Mouse (Mus musculus) Patski (cell line): Measurements from ENCODE around the gene Optn. TPM values are rescaled to one million over a fixed set of nuclear protein-coding genes. Genes with fewer than 3 reads are reported as not detected.
"Not testable (repeated sequence)": the region's sequence is repeated elsewhere in the genome, so short reads cannot be mapped to it uniquely, and the experiment has no call there.

ENCODE experiments used
- ATAC-seq: fragments of 100-300 bp; one replicate; pipeline ENCODE4 v1.8.0; 2021
- CTCF ChIA-PET: fragments of 350-600 bp; sonication (Branson Sonifier 250); formaldehyde crosslinking; loops from one replicate; lab custom pipeline; 2022; ENCODE audit warnings: inconsistent platforms; lab: Charles Lee
- POLR2A ChIA-PET: fragments of 350-600 bp; sonication (Branson Sonifier 250); formaldehyde crosslinking; loops from one replicate; lab custom pipeline; 2022; ENCODE audit warnings: antibody characterized with exemption, inconsistent platforms; lab: Charles Lee
- DNase-seq: peaks from one replicate; pipeline ENCODE4 v3.0.0-alpha.2; 2011; ENCODE audit warnings: low read depth, low spot score
- H3K27me3 ChIP-seq: fragments of 371-371 bp; one replicate; pipeline ENCODE4 v1.5.1; 2021
- CTCF ChIP-seq: fragments of 100-300 bp; IDR thresholded peaks from one replicate; pipeline ENCODE4 v1.5.1; 2021
- in situ Hi-C: fragments of 300-500 bp; cut with MboI; formaldehyde crosslinking; loops from 3 replicates; pipeline ENCODE4 v1.11.1; 2018; ENCODE audit warnings: low pct_unique_long_range_greater_than_20kb, mixed read lengths
- polyA plus RNA-seq: library from polyadenylated mRNA; unstranded; gene quantifications from one replicate; pipeline ENCODE4 v1.2.3, GENCODE M21; 2021

Optn gene
- polyA plus RNA-seq = 36.8 TPM

DNA sequence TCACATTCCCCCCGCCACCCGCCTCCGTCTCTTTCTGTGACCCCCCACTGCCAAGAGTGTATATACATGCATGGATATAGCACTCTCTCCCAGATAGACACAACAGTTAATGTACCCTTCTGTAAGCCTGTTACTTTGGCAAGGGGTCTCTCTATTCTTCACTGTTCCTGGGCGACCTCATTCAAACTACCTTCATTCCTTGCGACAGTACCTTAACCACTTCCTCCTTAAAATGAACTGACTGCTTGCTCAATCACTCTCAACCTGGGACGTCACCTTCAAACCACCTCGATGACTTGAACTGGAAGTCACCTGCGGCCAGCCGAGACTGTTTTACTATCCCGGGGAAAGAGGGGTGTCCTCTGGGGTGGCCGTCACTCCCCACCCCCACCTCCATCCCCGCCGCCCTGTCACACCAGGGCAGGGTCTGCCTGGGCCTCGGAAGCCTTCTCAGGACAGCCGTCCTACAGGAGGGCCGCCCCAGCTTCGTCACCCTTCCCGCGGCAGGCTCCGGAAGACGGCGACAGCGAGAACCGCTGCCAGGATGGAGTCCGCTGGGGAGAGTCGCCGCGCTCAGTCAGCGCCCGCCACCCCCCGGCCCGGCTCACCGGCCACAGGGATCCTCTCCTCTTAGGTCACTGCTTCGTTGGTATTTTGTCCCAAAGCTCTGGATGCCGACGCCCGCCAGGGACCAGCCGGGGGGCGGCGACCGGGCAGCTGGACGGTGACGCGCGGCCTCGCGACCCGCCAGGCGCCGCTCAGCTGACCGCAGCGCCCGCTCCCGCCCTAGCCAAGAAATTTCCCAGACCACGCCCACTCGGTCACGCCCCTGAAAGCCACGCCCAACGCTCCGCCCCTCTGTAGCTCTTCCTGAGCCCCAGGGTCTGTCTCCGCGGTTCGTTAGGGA, at the start of gene Optn:
Optn (minus strand) TSS at position 753 of the 907 bp plus-strand sequence.
- peak; percentile 89 for ATAC-seq
- CTCF ChIA-PET = interaction anchor here (1.7 to 2.3 kb wide), 3 partner anchors 16 to 26 kb away, joined by 4 to 7 read pairs (median 5); no protein-coding TSS in a partner anchor
- no peaks in the 10 kb centered on the region for H3K27me3 ChIP-seq
- no peak for TF ChIP-seq CTCF
- in situ Hi-C loops = no loop called here
- peak; percentile 39 for DNase-seq
- POLR2A ChIA-PET = interaction anchor here (1.1 to 1.7 kb wide), 2 partner anchors 11 to 21 kb away, joined by 3 read pairs; no protein-coding TSS in a partner anchor

DNA sequence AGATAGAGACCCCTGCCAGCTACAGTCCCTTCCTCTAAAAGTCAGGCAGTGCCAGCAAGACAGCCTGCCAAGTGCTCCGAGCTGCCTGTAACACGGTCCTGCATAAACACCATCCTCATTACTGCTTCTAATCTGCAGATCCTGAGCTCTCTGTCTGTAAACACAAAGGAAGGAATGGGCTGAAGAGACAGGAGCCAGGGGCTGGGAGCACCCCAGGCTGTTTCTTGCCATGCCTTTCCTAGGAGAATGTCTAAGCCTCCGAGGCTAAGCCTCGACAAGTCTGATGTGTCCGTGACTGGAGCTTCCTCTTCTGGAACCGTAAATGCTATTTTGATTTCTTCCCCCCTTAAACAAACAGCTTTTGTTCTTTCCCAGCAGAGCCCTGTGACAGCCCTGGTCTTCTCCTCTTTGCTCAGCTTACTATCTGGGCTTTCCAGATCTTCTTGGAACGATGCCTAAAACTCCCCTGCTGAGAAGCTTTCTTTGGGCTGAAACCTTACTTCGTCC, 49.0 kb upstream of the Optn start:
- in situ Hi-C loops = no loop called here
- ChIA-PET CTCF (no interaction called here), POLR2A (interaction anchor here (0.5 kb wide), 1 partner anchor 20 kb away, joined by 3 read pairs; no protein-coding TSS in a partner anchor)
- DNase-seq (peak; percentile 46), ATAC-seq (peak; percentile 42)
- TF ChIP-seq CTCF = no peak
- H3K27me3 ChIP-seq = no peaks in the 10 kb centered on the region

DNA sequence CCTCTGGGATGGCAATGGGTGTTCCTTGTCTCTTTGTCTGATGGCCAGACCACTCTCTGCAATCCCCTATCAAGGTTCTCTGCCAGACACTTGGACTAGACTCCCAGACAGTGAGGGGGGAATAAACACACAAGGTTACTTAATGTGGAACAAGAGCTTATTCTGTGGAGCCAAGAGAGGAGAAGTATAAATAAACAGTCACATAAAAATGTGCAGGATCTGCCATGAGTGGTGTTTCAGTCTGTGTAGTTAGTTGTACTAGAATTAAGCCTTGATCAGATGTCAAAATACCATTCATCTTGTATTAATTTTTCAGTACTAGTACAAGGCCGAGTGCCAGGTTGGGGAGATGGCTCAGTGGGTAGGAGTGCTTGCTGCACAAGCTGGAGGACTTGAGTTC, 39.0 kb upstream of the Optn start:
- no peak for DNase-seq
- CTCF ChIA-PET = interaction anchor here (1.3 kb wide), 1 partner anchor 13 kb away, joined by 4 read pairs; no protein-coding TSS in a partner anchor
- POLR2A ChIA-PET = no interaction called here
- no peaks in the 10 kb centered on the region for H3K27me3 ChIP-seq
- TF ChIP-seq CTCF = no peak
- in situ Hi-C loops = no loop called here
- ATAC-seq = no peak

DNA sequence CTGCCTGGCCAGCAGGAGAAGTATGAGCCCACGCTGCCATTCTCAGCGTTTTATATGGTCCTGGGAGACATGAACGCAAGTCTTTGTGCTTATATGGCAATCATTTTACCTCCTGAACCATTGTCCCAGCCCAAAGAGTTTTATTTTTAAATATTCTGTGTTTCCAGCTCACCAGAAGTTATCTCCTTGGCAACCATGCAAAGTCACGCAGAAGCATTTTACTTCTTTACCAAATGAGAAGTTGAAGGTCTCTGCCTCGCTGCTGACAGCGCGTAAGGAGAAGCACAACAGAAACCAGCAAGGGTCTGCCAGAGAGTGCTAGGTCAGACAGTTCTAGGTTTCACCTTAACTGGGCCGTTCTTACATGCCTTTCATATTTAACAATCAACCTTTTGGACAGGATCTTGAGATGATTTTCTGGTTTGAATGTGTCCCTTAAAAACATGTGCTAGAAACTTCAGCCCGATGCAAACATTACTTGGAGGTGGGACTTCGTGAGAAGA, 37.9 kb upstream of the Optn start:
- ChIA-PET CTCF (interaction anchor here (1.3 kb wide), 1 partner anchor 11 kb away, joined by 4 read pairs; no protein-coding TSS in a partner anchor), POLR2A (no interaction called here)
- ATAC-seq (no peak), DNase-seq (no peak)
- no peak for TF ChIP-seq CTCF
- in situ Hi-C loops = no loop called here
- H3K27me3 ChIP-seq = no peaks in the 10 kb centered on the region

DNA sequence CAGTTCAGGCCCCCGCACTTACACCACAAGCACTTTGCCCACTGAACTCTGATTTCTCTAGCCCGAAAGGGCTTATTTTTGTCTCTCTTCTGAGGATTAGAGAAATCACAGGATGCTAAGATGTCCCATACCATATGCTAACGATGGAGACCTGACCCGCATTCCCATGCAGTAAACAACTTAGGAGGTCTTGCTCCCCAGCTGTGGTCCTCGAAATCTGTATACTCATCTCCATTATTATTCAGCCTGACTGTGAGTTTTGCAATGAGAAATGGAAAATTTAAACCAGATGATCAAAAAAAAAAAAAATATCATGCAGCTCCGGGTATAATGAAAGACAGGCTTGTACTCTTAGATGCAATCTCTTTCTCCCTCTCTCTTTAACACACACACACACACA, 35.3 kb upstream of the Optn start:
- in situ Hi-C loops = loop anchor here (10.0 kb wide), 2 partner anchors 186 to 706 kb away; no protein-coding TSS in a partner anchor
- ChIA-PET CTCF (interaction anchor here (1.5 kb wide), 1 partner anchor 9 kb away, joined by 5 read pairs; no protein-coding TSS in a partner anchor), POLR2A (no interaction called here)
- no peak for TF ChIP-seq CTCF
- no peak for ATAC-seq
- no peak for DNase-seq
- H3K27me3 ChIP-seq = no peaks in the 10 kb centered on the region

DNA sequence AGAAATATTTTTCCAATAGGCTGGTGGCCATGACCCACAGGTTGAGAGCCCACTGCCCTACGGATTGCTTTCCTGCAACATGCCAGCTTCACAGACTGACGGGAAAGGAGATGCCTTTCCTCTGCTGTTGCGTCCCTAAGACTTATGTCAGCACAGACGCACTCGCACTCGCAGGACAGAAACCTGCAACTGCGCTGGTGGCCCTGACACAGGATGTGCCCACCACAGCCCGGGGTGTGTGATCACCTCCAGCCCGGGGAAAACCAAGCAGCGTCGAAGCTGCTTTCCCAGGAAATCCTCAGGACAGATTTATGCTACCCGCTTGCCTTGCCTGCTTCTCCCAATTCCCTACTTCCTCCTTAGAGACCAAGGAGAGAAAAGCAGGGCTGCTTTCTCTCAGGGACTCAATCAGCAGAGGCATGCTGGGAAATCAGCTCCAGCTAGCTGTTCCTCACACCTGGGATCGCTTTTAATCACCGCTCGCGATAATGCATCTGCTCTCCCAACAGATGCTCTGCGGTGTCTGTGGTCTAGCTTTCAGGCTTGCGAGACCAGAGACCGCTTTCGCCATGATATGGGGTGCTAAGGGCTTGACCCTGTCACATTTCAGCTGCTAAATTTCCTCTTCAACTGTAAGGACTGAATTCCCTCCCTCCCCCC, 34.1 kb upstream of the Optn start:
- no peak for TF ChIP-seq CTCF
- no peak for ATAC-seq
- POLR2A ChIA-PET = interaction anchor here (0.6 kb wide), 1 partner anchor 110 kb away, joined by 3 read pairs; no protein-coding TSS in a partner anchor
- DNase-seq = no peak
- H3K27me3 ChIP-seq = no peaks in the 10 kb centered on the region
- CTCF ChIA-PET = interaction anchor here (1.5 kb wide), 1 partner anchor 11 kb away, joined by 5 read pairs; no protein-coding TSS in a partner anchor
- in situ Hi-C loops = loop anchor here (10.0 kb wide), 2 partner anchors 187 to 707 kb away; no protein-coding TSS in a partner anchor

DNA sequence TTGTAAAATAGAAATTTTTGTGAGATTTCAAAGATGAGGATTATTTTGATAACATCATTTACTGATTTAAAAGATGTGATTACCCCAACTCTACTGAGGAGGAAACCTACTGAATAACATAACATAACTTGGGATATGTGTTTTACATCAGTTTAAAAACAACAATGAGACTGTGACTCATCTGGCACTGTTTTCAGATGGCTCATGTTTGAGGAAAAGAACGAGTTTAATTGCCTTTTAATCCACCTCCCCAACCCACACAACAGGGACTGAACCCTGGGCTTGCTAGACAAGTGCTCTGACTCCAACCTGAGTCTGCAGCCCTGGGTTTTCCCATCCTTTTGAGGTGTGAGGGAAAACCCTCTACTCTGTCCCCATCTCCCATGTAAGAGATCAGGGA, 31.5 kb upstream of the Optn start:
- no peak for TF ChIP-seq CTCF
- POLR2A ChIA-PET = interaction anchor here (0.5 kb wide), 1 partner anchor 13 kb away, joined by 3 read pairs; no protein-coding TSS in a partner anchor
- H3K27me3 ChIP-seq = no peaks in the 10 kb centered on the region
- ATAC-seq = no peak
- DNase-seq = no peak
- in situ Hi-C loops = loop anchor here (10.0 kb wide), 2 partner anchors 189 to 709 kb away; no protein-coding TSS in a partner anchor
- CTCF ChIA-PET = no interaction called here

DNA sequence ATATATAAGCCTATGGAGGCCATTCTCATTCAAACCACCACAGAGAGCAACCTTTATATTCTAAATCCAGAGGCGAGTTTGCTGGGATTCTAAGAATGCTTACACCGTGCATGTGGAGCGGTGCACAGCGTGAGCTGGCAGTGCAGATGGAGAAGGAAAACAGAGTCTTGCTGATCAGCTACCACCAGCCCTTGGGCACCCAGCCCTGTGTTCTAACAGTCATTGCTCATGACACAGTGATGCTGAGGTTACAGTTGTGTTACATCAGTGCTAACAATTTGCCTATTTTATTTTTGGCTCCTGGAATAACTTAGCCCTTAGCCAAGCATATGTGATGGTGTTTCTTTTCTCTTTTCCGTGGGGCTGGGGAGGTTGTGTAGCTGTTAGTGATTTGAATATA, 31.0 kb upstream of the Optn start:
- TF ChIP-seq CTCF = no peak
- ATAC-seq (no peak), DNase-seq (no peak)
- in situ Hi-C loops = loop anchor here (10.0 kb wide), 2 partner anchors 190 to 710 kb away; no protein-coding TSS in a partner anchor
- POLR2A ChIA-PET = interaction anchor here (0.5 kb wide), 1 partner anchor 13 kb away, joined by 3 read pairs; no protein-coding TSS in a partner anchor
- CTCF ChIA-PET = interaction anchor here (1.3 to 1.5 kb wide), 2 partner anchors 14 to 70 kb away, joined by 3 to 4 read pairs; no protein-coding TSS in a partner anchor
- H3K27me3 ChIP-seq = no peaks in the 10 kb centered on the region

DNA sequence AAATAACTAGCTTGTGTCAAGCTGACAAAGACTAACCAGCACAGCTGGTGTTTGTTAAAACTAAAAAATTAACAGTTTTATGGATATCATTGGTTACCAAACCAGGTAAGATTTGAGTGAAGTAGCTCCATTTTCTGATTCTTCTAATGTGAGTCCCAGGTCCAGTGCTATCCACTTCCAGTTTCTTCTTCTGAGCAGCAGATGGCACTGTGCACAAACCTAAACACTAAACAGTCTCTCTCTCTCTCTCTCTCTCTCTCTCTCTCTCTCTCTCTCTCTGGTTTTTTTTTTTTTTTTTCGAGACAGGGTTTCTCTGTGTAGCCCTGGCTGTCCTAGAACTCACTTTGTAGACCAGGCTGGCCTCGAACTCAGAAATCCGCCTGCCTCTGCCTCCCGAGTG, 26.5 kb upstream of the Optn start:
- not testable (repeated sequence) for H3K27me3 ChIP-seq, DNase-seq, ATAC-seq
- peak; percentile 78 for TF ChIP-seq CTCF
- ChIA-PET CTCF (interaction anchor here (0.6 to 3.3 kb wide), 28 partner anchors 8 to 723 kb away, joined by 3 to 49 read pairs (median 4); no protein-coding TSS in a partner anchor), POLR2A (interaction anchor here (0.5 to 1.0 kb wide), 3 partner anchors 10 to 484 kb away, joined by 3 to 7 read pairs (median 4); no protein-coding TSS in a partner anchor)
- in situ Hi-C loops = loop anchor here (10.0 kb wide), 2 partner anchors 194 to 714 kb away; no protein-coding TSS in a partner anchor
